Mouse (Mus musculus) forebrain, embryonic 11.5 days (tissue): ENCODE results near the gene Il17re. TPM values are rescaled to one million over a fixed set of nuclear protein-coding genes. Genes with fewer than 3 reads are reported as not detected.

Experiments
- ATAC-seq: fragments of 200-750 bp; cut with Nextera tagmentation; replicated peaks from 2 replicates; pipeline ENCODE4 v1.8.0; 2017; ENCODE audit warnings: moderate TSS enrichment; ENCODE audit not compliant: low FRiP score
- DNase-seq: peaks from one replicate; pipeline ENCODE4 v3.0.0-alpha.2; 2017; ENCODE audit warnings: low spot score
- H3K27ac ChIP-seq: fragments of 300-500 bp; sonication (generic); 2 replicates; pipeline ENCODE4 v1.5.1; 2014; ENCODE audit warnings: low read depth, low read length
- H3K27me3 ChIP-seq: fragments of 300-500 bp; sonication (generic); 2 replicates; pipeline ENCODE4 v1.6.1; 2014; ENCODE audit warnings: mild to moderate bottlenecking, low read length, mixed read lengths; ENCODE audit not compliant: control insufficient read depth, insufficient read depth
- H3K36me3 ChIP-seq: fragments of 300-500 bp; sonication (generic); 2 replicates; pipeline ENCODE4 v1.6.1; 2014; ENCODE audit warnings: mild to moderate bottlenecking, low read length, moderate library complexity, mixed read lengths; ENCODE audit not compliant: control insufficient read depth, insufficient read depth
- H3K4me1 ChIP-seq: fragments of 300-500 bp; sonication (generic); replicated peaks from 2 replicates; pipeline ENCODE4 v1.6.1; 2014; ENCODE audit warnings: low read length, mixed read lengths; ENCODE audit not compliant: control insufficient read depth, insufficient read depth
- H3K4me2 ChIP-seq: fragments of 300-500 bp; sonication (generic); 2 replicates; pipeline ENCODE4 v1.6.1; 2014; ENCODE audit warnings: low read depth, mild to moderate bottlenecking, low read length, moderate library complexity, mixed read lengths; ENCODE audit not compliant: severe bottlenecking
- H3K4me3 ChIP-seq: fragments of 300-500 bp; sonication (generic); 2 replicates; pipeline ENCODE4 v1.5.1; 2014; ENCODE audit warnings: low read depth, low read length
- H3K9ac ChIP-seq: fragments of 300-500 bp; sonication (generic); 2 replicates; pipeline ENCODE4 v1.6.1; 2014; ENCODE audit warnings: low read length
- H3K9me3 ChIP-seq: fragments of 300-500 bp; sonication (generic); 2 replicates; pipeline ENCODE4 v1.6.1; 2016; ENCODE audit warnings: low read length, mixed read lengths; ENCODE audit not compliant: control insufficient read depth
- WGBS: fragments of 180-500 bp; shearing (Covaris S2); extraction: QIAGEN DNeasy Blood & Tissue Kit; methylation state at CpG from one replicate; pipeline ENCODE4 v1.1.7; 2014; 5-methylcytosine and 5-hydroxymethylcytosine counted together
- polyA plus RNA-seq: library from polyadenylated mRNA; unstranded; fragments of >200 nt; fragmentation: Nextera tagmentation; extraction: Ambion mirVana; gene quantifications from 2 replicates; pipeline ENCODE4 v1.2.1, GENCODE M21; 2014

Il17re gene
- polyA plus RNA-seq, 1 experiment from 2014 or later, result 1.0 TPM

- Histone ChIP-seq H3K27me3 (no peaks in the 10 kb centered on the region), H3K27ac (peak within 1 kb of the TSS; percentile 92), H3K9me3 (no peaks in the 10 kb centered on the region), H3K9ac (peak within 1 kb of the TSS; percentile 79), H3K4me1 (peaks cover 8% of the 10 kb centered on the region), H3K4me3 (peak within 1 kb of the TSS; percentile 62), H3K36me3 (no peaks in the 10 kb centered on the region), H3K4me2 (peak within 1 kb of the TSS; percentile 88)
- DNase-seq (peak; percentile 96), ATAC-seq (peak; percentile 96)
- under 1% methylated on average over 26 of the region's 26 CpGs for WGBS
These were observed 24.9 kb downstream of the Il17re start, which contains the start of gene Creld1 for GRCm38 (mm10) chr6:113483100-113483615. Gene Creld1, plus strand, starts transcription at chr6:113483297.

GRCm38 (mm10) chr6:113483729-113484128 is 25.4 kb downstream of the Il17re start:
- ATAC-seq, result peak; percentile 60
- no peaks in the 10 kb centered on the region; the same call in 1 of the 2 replicates for H3K36me3 ChIP-seq
- 10% methylated on average over 10 of the region's 10 CpGs for WGBS
- peak overlapping the region; percentile 88 for H3K4me2 ChIP-seq
- H3K27ac ChIP-seq, result peak overlapping the region; percentile 92
- H3K9ac ChIP-seq, result peak overlapping the region; percentile 79
- H3K27me3 ChIP-seq, result no peaks in the 10 kb centered on the region
- H3K4me3 ChIP-seq, result peak overlapping the region; percentile 62
- H3K9me3 ChIP-seq, result no peaks in the 10 kb centered on the region
- DNase-seq, result no peak
- H3K4me1 ChIP-seq, result peaks cover 8% of the 10 kb centered on the region

- Histone ChIP-seq H3K36me3 (no peaks in the 10 kb centered on the region; the same call in 1 of the 2 replicates), H3K4me2 (no peak overlapping the region), H3K27me3 (no peaks in the 10 kb centered on the region), H3K9ac (no peak overlapping the region), H3K4me1 (peaks cover 4% of the 10 kb centered on the region), H3K9me3 (no peaks in the 10 kb centered on the region), H3K27ac (no peak overlapping the region), H3K4me3 (no peak overlapping the region)
- no peak for ATAC-seq
- 57% methylated on average over 7 of the region's 7 CpGs for WGBS
- DNase-seq, result no peak
These were observed 28.9 kb downstream of the Il17re start for GRCm38 (mm10) chr6:113487125-113487576.

DNA sequence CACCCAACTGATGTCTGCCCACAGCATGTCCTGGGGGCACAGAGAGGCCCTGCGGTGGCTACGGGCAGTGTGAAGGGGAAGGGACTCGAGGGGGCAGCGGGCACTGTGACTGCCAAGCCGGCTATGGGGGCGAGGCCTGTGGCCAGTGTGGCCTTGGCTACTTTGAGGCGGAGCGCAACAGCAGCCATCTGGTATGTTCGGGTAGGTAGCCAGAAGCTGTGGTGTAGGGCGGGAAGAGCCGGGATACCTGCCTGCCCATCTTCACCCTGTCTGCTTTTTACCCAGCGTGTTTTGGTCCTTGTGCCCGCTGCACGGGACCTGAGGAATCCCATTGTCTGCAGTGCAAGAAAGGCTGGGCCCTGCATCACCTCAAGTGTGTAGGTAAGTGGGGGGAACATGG is 31.1 kb downstream of the Il17re start:
- no peak for DNase-seq
- Histone ChIP-seq H3K4me3 (no peak overlapping the region), H3K4me2 (no peak overlapping the region), H3K9ac (no peak overlapping the region), H3K36me3 (no peaks in the 10 kb centered on the region; the same call in 1 of the 2 replicates), H3K27me3 (no peaks in the 10 kb centered on the region), H3K9me3 (no peaks in the 10 kb centered on the region), H3K27ac (no peak overlapping the region), H3K4me1 (no peaks in the 10 kb centered on the region; the same call in 1 of the 2 replicates)
- WGBS, result 93% methylated on average over 14 of the region's 14 CpGs
- no peak for ATAC-seq

- no peak overlapping the region for H3K27ac ChIP-seq
- no peak overlapping the region for H3K4me3 ChIP-seq
- no peaks in the 10 kb centered on the region for H3K9me3 ChIP-seq
- DNase-seq, result no peak
- 77% methylated on average over 24 of the region's 24 CpGs for WGBS
- no peaks in the 10 kb centered on the region; the same call in 1 of the 2 replicates for H3K36me3 ChIP-seq
- H3K27me3 ChIP-seq, result peaks cover 6% of the 10 kb centered on the region; the same call in 1 of the 2 replicates
- no peak overlapping the region for H3K9ac ChIP-seq
- no peaks in the 10 kb centered on the region; the same call in 1 of the 2 replicates for H3K4me1 ChIP-seq
- no peak for ATAC-seq
- no peak overlapping the region for H3K4me2 ChIP-seq
These were observed 34.0 kb downstream of the Il17re start for GRCm38 (mm10) chr6:113492101-113492864.

- peak overlapping the region; percentile 31 for H3K4me3 ChIP-seq
- peaks cover 6% of the 10 kb centered on the region; the same call in 1 of the 2 replicates for H3K27me3 ChIP-seq
- DNase-seq (peak; percentile 90), ATAC-seq (peak; percentile 79)
- peak overlapping the region; percentile 43 for H3K9ac ChIP-seq
- peak overlapping the region; percentile 60 for H3K4me2 ChIP-seq
- H3K4me1 ChIP-seq, result no peaks in the 10 kb centered on the region; the same call in 1 of the 2 replicates
- no peaks in the 10 kb centered on the region for H3K9me3 ChIP-seq
- under 1% methylated on average over 54 of the region's 54 CpGs for WGBS
- H3K36me3 ChIP-seq, result no peaks in the 10 kb centered on the region; the same call in 1 of the 2 replicates
- H3K27ac ChIP-seq, result no peak overlapping the region
These were observed 36.0 kb downstream of the Il17re start for GRCm38 (mm10) chr6:113494258-113494788.

- peak overlapping the region; percentile 37 for H3K9ac ChIP-seq
- WGBS, result 56% methylated on average over 28 of the region's 28 CpGs
- no peak for ATAC-seq
These were observed 36.9 kb downstream of the Il17re start for GRCm38 (mm10) chr6:113495071-113495675.

DNA sequence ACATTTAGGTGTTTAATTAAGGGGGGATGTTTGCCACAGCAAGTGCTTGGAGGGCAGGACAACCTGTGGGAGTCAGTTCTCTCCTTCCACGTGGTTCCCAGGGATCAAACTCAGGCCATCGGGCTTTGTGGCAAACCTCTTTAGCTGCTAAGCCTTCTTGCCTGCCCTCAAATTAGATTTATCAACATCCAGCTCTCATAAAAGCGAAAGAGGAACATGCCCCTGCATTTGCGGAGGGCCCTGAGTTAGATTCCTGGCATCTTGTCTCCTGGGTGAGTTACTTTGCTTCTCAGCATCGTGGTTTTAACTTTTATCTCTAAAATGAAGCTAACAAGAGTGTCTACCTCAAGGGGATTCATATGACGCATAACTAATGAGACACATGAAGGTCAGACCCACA is 41.1 kb downstream of the Il17re start:
- no peak overlapping the region for H3K4me3 ChIP-seq
- peaks cover 9% of the 10 kb centered on the region for H3K27me3 ChIP-seq
- H3K36me3 ChIP-seq, result no peaks in the 10 kb centered on the region
- H3K9me3 ChIP-seq, result no peaks in the 10 kb centered on the region
- 83% methylated on average over 6 of the region's 6 CpGs for WGBS
- no peak overlapping the region for H3K9ac ChIP-seq
- H3K27ac ChIP-seq, result no peak overlapping the region
- DNase-seq (no peak), ATAC-seq (no peak)
- H3K4me1 ChIP-seq, result no peaks in the 10 kb centered on the region; the same call in 1 of the 2 replicates
- no peak overlapping the region for H3K4me2 ChIP-seq

More at GRCm38 (mm10) chr6:113495071-113495675, 36.9 kb downstream of the Il17re start:
- Histone ChIP-seq H3K4me1 (no peaks in the 10 kb centered on the region; the same call in 1 of the 2 replicates), H3K36me3 (no peaks in the 10 kb centered on the region), H3K27me3 (peaks cover 6% of the 10 kb centered on the region; the same call in 1 of the 2 replicates), H3K4me3 (no peak overlapping the region), H3K27ac (no peak overlapping the region), H3K9me3 (no peaks in the 10 kb centered on the region), H3K4me2 (peak overlapping the region; percentile 60)
- DNase-seq, result peak; percentile 67
